Mouse (Mus musculus) ovary, adult 2 months (tissue): Measurements from ENCODE around the gene Ifitm3. TPM values are rescaled to one million over a fixed set of nuclear protein-coding genes. Genes with fewer than 3 reads are reported as not detected.

Experiments used
- polyA plus RNA-seq: library from polyadenylated mRNA; depleted of rRNA; stranded (reverse); fragments of >200 nt; gene quantifications from 2 replicates; pipeline ENCODE4 v1.2.3, GENCODE M21; 2012; rRNA removed

Ifitm3 gene
- polyA plus RNA-seq: 378 and 768 TPM in 2 replicates

DNA sequence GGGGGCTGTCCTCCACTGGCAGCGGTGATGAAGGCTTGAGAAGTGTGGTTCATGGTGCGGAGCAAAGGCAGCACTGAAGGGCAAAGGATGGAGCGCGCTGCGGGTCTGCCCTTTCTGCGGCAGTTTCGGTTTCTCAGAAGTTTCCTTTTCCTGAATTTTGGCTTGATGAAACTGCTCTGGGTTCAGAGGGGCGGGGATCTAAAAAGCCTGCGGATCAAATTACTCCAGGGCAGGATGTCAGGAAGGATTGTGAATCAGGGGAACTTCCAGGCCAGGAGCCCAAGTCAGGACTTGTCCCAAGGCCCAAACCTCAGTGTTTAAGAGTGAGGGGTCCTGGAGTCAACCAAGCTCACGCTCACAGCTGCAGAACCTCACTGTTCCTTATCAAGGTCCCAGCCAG, at the start of gene Ifitm3:
Ifitm3 (minus strand) TSS at position 178 of the 400 bp plus-strand sequence.

DNA sequence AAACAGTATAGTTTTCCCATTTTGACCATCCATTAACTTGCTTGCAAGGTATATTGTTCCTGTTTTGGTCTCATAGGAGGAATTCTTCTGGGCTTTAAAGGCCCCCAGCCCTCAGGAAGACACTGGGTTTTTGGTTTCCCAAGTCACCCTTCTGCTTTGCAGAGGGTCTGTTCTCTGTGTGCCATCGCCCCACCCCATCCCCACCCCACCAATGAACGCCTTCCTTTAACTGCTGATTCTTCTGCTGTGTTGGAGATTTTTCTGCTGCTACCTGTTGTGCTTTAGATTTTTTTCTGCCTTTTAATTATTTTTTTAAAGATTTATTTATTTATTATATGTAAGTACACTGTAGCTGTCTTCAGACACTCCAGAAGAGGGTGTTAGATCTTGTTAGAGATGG, 18.3 kb upstream of the Ifitm3 start, which contains the start of gene Gm17387:
Gm17387 (plus strand) TSS at position 301 of the 400 bp plus-strand sequence.

GRCm38 (mm10) chr7:141017824-141018223, 7.3 kb upstream of the Ifitm3 start, which contains the start of gene Ifitm6:
Gene Ifitm6 (minus strand): TSS chr7:141017924.

DNA sequence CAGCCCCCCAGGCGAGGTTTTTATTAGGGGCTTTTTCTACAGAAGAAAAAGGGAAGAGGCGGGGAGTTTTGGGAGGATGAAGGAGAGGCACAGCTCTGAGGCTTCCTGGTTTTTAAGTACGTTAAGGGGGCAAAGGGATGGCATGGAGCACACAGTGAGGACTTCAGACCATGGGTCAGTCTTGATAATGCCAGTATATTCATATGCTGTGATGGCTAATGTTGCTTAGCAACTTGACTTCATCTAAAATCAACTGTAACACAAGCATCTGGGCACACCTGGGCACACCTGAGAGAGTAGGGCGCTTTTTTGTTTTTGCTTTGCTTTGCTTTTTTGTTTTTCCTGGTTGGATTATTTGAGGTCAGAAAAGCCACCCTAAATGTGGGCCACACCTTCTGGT, 43.6 kb downstream of the Ifitm3 start, which contains the start of gene Ifitm1:
Ifitm1 (plus strand) TSS at position 301 of the 400 bp plus-strand sequence.

Other genes starting within 250 kb of the Ifitm3 start
- 8.3 and 9.5 TPM in 2 replicates for gene Cyp2e1, start 247.0 kb downstream of the Ifitm3 start, polyA plus RNA-seq
- gene Syce1, start 222.9 kb downstream of the Ifitm3 start, polyA plus RNA-seq: 0.14 and 0.26 TPM in 2 replicates
- 0.12 and 0.23 TPM in 2 replicates for gene Zfp941, start 188.6 kb downstream of the Ifitm3 start, polyA plus RNA-seq
- gene Urah, start 175.8 kb downstream of the Ifitm3 start, polyA plus RNA-seq: 22.0 and 24.3 TPM in 2 replicates
- gene Scgb1c1, start 165.2 kb downstream of the Ifitm3 start, polyA plus RNA-seq: 5.0 and 5.1 TPM in 2 replicates
- 0.28 and 0.41 TPM in 2 replicates for gene Odf3, start 163.0 kb downstream of the Ifitm3 start, polyA plus RNA-seq
- not detected in 2 replicates for gene Gm45785, start 154.4 kb downstream of the Ifitm3 start, polyA plus RNA-seq
- 136 and 146 TPM in 2 replicates for gene Ric8a, start 153.8 kb downstream of the Ifitm3 start, polyA plus RNA-seq
- 27.1 and 32.9 TPM in 2 replicates for gene Bet1l, start 153.2 kb downstream of the Ifitm3 start, polyA plus RNA-seq
- 62.6 and 66.1 TPM in 2 replicates for gene Psmd13, start 128.8 kb downstream of the Ifitm3 start, polyA plus RNA-seq
- gene Sirt3, start 128.5 kb downstream of the Ifitm3 start, polyA plus RNA-seq: 31.6 and 44.1 TPM in 2 replicates
- gene Cox8b, start 110.3 kb downstream of the Ifitm3 start, polyA plus RNA-seq: 4.1 and 5.5 TPM in 2 replicates
- 1.4 and 1.6 TPM in 2 replicates for gene Nlrp6, start 89.9 kb downstream of the Ifitm3 start, polyA plus RNA-seq
- 61.1 and 72.6 TPM in 2 replicates for gene Pgghg, start 69.4 kb downstream of the Ifitm3 start, polyA plus RNA-seq
- 2.4 and 4.1 TPM in 2 replicates for gene Ifitm5, start 60.5 kb downstream of the Ifitm3 start, polyA plus RNA-seq
- 0.60 TPM in 1 of 2 replicates, not detected in the other for gene Gm45717, start 54.8 kb downstream of the Ifitm3 start, polyA plus RNA-seq
- gene Ifitm2, start 54.8 kb downstream of the Ifitm3 start, polyA plus RNA-seq: 1,395 and 2,043 TPM in 2 replicates
- gene Ifitm1, start 43.5 kb downstream of the Ifitm3 start, polyA plus RNA-seq: 658 and 1,418 TPM in 2 replicates
- gene Ifitm6, start 7.2 kb upstream of the Ifitm3 start, polyA plus RNA-seq: 5.8 and 9.8 TPM in 2 replicates
- gene Gm17387, start 18.4 kb upstream of the Ifitm3 start, polyA plus RNA-seq: not detected in 2 replicates
- gene B4galnt4, start 50.3 kb upstream of the Ifitm3 start, polyA plus RNA-seq: 3.2 and 3.5 TPM in 2 replicates
- 13.5 and 14.9 TPM in 2 replicates for gene Pkp3, start 67.4 kb upstream of the Ifitm3 start, polyA plus RNA-seq
- gene Sigirr, start 89.8 kb upstream of the Ifitm3 start, polyA plus RNA-seq: 11.4 and 12.8 TPM in 2 replicates
- gene Ano9, start 107.0 kb upstream of the Ifitm3 start, polyA plus RNA-seq: 2.1 and 2.7 TPM in 2 replicates
- 62.9 and 65.4 TPM in 2 replicates for gene Ptdss2, start 111.6 kb upstream of the Ifitm3 start, polyA plus RNA-seq
- 248 and 267 TPM in 2 replicates for gene Rnh1, start 162.1 kb upstream of the Ifitm3 start, polyA plus RNA-seq
- gene Hras, start 183.2 kb upstream of the Ifitm3 start, polyA plus RNA-seq: 87.5 and 94.7 TPM in 2 replicates
- 13.4 and 23.5 TPM in 2 replicates for gene Lrrc56, start 183.4 kb upstream of the Ifitm3 start, polyA plus RNA-seq
- gene Lmntd2, start 203.3 kb upstream of the Ifitm3 start, polyA plus RNA-seq: 3.1 and 4.9 TPM in 2 replicates
- gene Rassf7, start 205.1 kb upstream of the Ifitm3 start, polyA plus RNA-seq: 46.2 and 50.8 TPM in 2 replicates
- gene Phrf1, start 218.0 kb upstream of the Ifitm3 start, polyA plus RNA-seq: 22.2 and 24.8 TPM in 2 replicates